Mouse (Mus musculus): ENCODE measurements at regions not wholly inside any gene's neighbourhood (a gene's known extent, or its start where the extent isn't known, plus 50 kb on each side); places are given as distances from the start of the nearest gene placed in this dataset.

DNA sequence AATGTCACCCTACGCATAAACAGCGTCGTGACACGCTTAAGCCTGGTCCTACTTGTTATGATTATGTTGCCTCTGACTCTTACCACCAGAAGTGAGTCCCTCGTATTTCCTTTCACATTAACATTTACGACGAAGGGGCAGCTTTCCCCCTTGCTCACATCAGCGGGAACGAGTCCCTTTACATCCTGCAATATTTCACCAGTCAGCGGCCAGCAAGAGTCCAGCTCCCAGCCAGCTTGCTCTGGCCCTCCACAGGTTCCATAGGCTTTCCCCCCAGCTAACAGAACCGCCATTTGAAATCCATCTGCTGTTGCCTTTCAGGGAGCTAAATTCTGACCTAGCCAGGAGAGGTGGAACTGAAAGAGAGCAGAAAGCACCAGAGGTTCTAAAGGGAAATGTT lies 342.5 kb downstream of the Lmo4 start:
- peak; percentile 19; the same call in 1 of the 2 replicates for ATAC-seq (ENCODE audit: low read depth)
- H3K4me1 ChIP-seq (ENCODE audit: control insufficient read depth, insufficient read depth, low read length) = no peaks in the 10 kb centered on the region
- WGBS = 45% methylated on average over 11 of the region's 11 CpGs
- no peak overlapping the region for H3K4me3 ChIP-seq (ENCODE audit: low read depth, low read length)
- H3K9me3 ChIP-seq (ENCODE audit: control insufficient read depth, low read length) = no peaks in the 10 kb centered on the region
- no peak overlapping the region for H3K9ac ChIP-seq (replicated peaks; ENCODE audit: low read depth, low read length)
- H3K27ac ChIP-seq (ENCODE audit: low read depth, low read length) = no peak overlapping the region; the same call in 1 of the 2 replicates
- no peak overlapping the region for H3K4me2 ChIP-seq (ENCODE audit: low read depth, low read length)
- no peaks in the 10 kb centered on the region for H3K36me3 ChIP-seq (ENCODE audit: control insufficient read depth, insufficient read depth, low read length)
- no peaks in the 10 kb centered on the region for H3K27me3 ChIP-seq (ENCODE audit: control insufficient read depth, insufficient read depth, low read length)

DNA sequence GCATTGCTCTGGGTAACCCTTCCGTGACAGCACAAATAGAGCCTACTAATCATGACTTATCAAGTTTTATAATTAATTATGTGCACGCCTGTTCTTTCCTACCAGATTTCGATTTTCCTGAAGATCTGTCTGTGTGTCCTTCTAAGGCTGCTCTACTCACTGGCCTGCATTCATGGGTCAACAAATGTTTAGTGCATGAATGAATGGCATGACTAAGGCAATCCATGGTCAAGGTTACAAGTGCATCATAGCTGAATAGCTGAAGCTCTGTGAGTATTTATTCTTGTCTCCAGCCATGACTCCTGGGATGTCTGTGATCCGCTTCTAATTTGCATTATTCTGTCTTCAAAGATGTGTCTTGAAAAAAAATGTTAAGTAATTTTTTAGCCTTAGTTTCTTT lies 343.2 kb downstream of the Lmo4 start:
- Histone ChIP-seq H3K9me3 (ENCODE audit: control insufficient read depth, low read length) (no peaks in the 10 kb centered on the region), H3K4me3 (ENCODE audit: low read depth, low read length) (no peak overlapping the region), H3K9ac (replicated peaks; ENCODE audit: low read depth, low read length) (no peak overlapping the region), H3K4me1 (ENCODE audit: control insufficient read depth, insufficient read depth, low read length) (no peaks in the 10 kb centered on the region), H3K27ac (ENCODE audit: low read depth, low read length) (no peak overlapping the region), H3K27me3 (ENCODE audit: control insufficient read depth, insufficient read depth, low read length) (no peaks in the 10 kb centered on the region), H3K36me3 (ENCODE audit: control insufficient read depth, insufficient read depth, low read length) (no peaks in the 10 kb centered on the region), H3K4me2 (ENCODE audit: low read depth, low read length) (no peak overlapping the region)
- 76% methylated on average over 4 of the region's 4 CpGs for WGBS
- ATAC-seq (ENCODE audit: low read depth) = no peak

DNA sequence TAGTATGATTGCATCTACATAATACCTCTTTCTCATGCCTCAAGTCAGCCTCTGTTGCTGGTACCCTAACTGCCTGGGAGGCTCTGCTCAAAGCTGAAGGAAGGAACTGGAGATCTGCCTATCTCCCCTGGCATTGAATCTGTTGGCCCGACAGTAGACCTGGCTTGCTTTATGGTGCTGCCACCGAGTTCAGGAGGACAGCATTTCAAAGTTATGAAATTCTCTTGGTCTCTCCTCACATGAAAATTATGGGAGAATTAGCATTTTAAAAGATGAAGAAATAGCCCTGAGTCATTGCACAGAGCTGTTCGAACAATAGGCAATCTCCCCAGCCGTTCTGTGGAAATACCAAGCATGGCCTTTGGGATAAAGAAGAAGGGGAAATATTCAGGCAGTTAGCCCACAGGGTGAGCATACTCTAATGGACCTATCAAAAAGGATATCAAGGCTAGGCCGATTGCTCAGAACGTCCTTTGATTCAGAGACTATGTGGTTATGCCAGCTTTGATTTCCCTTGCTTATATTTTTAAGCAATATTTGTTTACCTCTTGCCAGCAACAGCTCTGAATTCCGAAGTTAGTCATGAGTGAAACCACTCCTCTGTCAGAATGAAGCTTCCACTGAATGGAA lies 369.3 kb downstream of the Lmo4 start:
- Histone ChIP-seq H3K4me3 (ENCODE audit: low read depth, low read length) (no peak overlapping the region), H3K4me1 (ENCODE audit: control insufficient read depth, insufficient read depth, low read length) (no peaks in the 10 kb centered on the region), H3K27me3 (ENCODE audit: control insufficient read depth, insufficient read depth, low read length) (no peaks in the 10 kb centered on the region), H3K4me2 (ENCODE audit: low read depth, low read length) (no peak overlapping the region), H3K9me3 (ENCODE audit: control insufficient read depth, low read length) (no peaks in the 10 kb centered on the region), H3K36me3 (ENCODE audit: control insufficient read depth, insufficient read depth, low read length) (no peaks in the 10 kb centered on the region), H3K27ac (ENCODE audit: low read depth, low read length) (no peak overlapping the region), H3K9ac (replicated peaks; ENCODE audit: low read depth, low read length) (no peak overlapping the region)
- ATAC-seq (ENCODE audit: low read depth) = no peak
- WGBS = 89% methylated on average over 7 of the region's 7 CpGs

DNA sequence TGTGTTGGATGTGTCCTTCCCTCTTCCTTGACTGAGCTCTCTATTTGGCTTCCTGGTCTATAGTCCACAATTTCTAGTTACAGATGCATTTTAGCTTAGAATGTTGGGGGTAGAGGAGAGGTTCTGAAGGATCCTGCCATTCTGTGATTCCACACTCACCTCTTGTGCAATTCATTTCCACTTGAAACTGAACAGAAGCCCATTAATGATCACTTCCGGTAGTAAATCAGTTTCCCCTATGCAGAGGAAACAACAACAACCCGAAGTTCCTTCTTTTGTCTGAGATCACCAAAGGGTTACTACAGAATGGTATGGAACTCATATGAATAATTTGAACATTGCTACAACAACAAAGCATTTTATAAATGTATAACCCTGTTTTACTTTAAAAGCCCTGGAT lies 370.3 kb downstream of the Lmo4 start:
- Histone ChIP-seq H3K27me3 (ENCODE audit: control insufficient read depth, insufficient read depth, low read length) (no peaks in the 10 kb centered on the region), H3K9ac (replicated peaks; ENCODE audit: low read depth, low read length) (no peak overlapping the region), H3K4me2 (ENCODE audit: low read depth, low read length) (no peak overlapping the region), H3K27ac (ENCODE audit: low read depth, low read length) (no peak overlapping the region), H3K4me3 (ENCODE audit: low read depth, low read length) (no peak overlapping the region), H3K9me3 (ENCODE audit: control insufficient read depth, low read length) (no peaks in the 10 kb centered on the region), H3K36me3 (ENCODE audit: control insufficient read depth, insufficient read depth, low read length) (no peaks in the 10 kb centered on the region), H3K4me1 (ENCODE audit: control insufficient read depth, insufficient read depth, low read length) (no peaks in the 10 kb centered on the region)
- WGBS = 69% methylated on average over 2 of the region's 2 CpGs
- ATAC-seq (ENCODE audit: low read depth) = no peak

DNA sequence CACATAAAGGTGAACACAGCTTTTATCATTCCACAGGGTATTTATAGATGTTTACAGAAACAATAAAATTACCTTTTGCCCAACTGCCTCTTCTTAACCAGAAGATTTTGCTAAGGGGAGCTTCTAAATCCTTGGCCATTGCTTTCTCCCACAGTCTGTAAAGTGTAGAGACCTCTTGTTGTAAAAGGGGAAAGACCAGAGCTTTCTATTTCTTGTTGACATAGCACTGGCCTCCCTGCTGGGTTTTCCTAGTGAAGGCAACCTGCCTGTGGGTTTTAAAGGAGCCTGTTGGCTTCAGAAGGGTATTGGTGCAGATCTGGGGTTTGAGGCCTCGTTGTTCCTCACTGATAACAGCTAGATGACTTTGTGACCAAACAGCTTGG lies 381.6 kb downstream of the Lmo4 start:
- WGBS = 21% methylated on average over 1 of the region's 1 CpGs

DNA sequence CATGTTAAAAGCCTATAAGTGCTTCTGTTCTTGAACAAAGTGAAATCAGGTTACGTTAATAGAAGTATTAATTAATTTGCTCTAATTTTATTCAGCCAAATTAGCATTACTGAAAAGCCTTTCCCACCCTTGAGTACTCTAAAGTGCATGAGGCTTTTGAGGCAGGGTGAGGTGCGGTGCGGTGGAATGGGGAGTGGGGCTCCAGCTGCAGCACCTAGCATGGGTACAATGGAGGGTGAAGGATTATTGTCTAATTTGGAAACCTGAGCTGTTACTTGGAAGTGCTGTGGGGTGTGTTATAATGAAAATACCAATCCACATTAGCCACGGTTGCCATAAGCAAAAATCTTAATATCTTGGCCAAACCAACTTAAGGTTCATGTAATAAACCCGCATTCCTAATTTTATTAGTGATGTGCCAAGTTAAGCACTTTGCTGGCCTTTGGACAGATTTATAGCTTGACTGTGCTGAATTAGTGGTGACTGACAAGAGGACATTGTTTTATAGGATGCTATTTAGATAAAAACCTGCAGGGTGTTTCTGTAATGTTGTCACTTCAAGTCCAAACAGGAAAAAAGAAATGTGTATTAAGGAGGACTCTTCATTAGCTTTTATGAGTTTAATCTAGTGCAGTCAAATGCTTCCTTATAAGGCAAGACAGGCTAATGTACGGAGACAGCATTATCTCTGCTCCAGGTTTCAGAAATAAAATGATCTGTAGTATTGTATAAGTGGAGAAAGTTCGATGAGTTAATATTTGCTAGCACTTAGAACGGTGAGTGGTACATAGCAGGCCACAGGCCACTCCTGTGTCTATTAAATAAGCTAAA lies 382.2 kb downstream of the Lmo4 start:
- H3K4me1 ChIP-seq (ENCODE audit: control insufficient read depth, insufficient read depth, low read length) = no peaks in the 10 kb centered on the region
- no peak for ATAC-seq (ENCODE audit: low read depth)

More for the DNA sequence above, 381.6 kb downstream of the Lmo4 start:
- Histone ChIP-seq H3K4me1 (ENCODE audit: control insufficient read depth, insufficient read depth, low read length) (no peaks in the 10 kb centered on the region), H3K9ac (replicated peaks; ENCODE audit: low read depth, low read length) (no peak overlapping the region), H3K4me3 (ENCODE audit: low read depth, low read length) (no peak overlapping the region), H3K4me2 (ENCODE audit: low read depth, low read length) (no peak overlapping the region), H3K36me3 (ENCODE audit: control insufficient read depth, insufficient read depth, low read length) (no peaks in the 10 kb centered on the region), H3K27me3 (ENCODE audit: control insufficient read depth, insufficient read depth, low read length) (no peaks in the 10 kb centered on the region), H3K27ac (ENCODE audit: low read depth, low read length) (no peak overlapping the region), H3K9me3 (ENCODE audit: control insufficient read depth, low read length) (no peaks in the 10 kb centered on the region)
- no peak for ATAC-seq (ENCODE audit: low read depth)

DNA sequence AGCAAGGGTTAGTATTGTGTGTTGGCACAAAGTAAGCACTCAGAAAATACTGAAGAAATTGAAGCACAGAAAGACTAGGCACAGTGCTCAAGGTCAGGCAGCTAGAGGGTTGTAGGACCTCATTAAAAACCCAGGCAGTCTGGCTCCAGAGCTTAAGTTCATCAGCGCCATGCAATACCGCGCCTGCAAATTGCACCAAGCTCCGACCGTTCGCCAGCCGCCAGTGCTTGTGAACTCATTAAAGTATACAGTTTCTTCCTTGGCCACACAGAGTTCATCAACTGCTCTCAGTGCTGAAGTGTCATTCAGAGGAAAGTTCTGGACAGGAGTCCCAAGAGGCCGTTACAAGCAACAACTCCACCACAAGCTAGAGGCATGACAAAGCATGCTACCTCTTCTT lies 397.5 kb downstream of the Lmo4 start:
- ATAC-seq (ENCODE audit: low read depth) = no peak

More for the DNA sequence above, 382.2 kb downstream of the Lmo4 start:
- H3K9ac ChIP-seq (replicated peaks; ENCODE audit: low read depth, low read length) = no peak overlapping the region
- no peaks in the 10 kb centered on the region for H3K36me3 ChIP-seq (ENCODE audit: control insufficient read depth, insufficient read depth, low read length)
- no peak overlapping the region for H3K27ac ChIP-seq (ENCODE audit: low read depth, low read length)
- H3K9me3 ChIP-seq (ENCODE audit: control insufficient read depth, low read length) = no peaks in the 10 kb centered on the region
- no peak overlapping the region for H3K4me2 ChIP-seq (ENCODE audit: low read depth, low read length)
- H3K4me3 ChIP-seq (ENCODE audit: low read depth, low read length) = no peak overlapping the region
- 59% methylated on average over 8 of the region's 8 CpGs for WGBS
- H3K27me3 ChIP-seq (ENCODE audit: control insufficient read depth, insufficient read depth, low read length) = no peaks in the 10 kb centered on the region

DNA sequence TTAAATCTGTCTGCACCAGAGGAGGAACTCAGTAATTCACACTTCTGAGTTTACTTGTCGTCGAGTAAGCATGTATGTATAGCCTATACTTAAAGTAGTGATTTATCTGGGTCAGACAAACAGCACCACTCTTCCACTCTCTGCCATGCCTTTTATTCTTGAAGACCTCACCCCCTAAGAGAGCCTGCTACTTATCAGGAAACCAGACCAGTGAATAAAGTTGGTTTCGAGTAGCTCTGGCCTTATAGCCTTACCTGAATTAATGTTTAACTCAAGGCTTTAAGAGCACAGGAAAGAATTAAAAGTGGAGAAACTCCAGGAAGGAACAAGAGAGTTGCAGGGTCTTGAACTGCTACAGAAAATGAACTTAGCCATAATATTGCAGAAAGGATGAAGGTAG lies 398.1 kb downstream of the Lmo4 start:
- H3K27me3 ChIP-seq (ENCODE audit: control insufficient read depth, insufficient read depth, low read length) = no peaks in the 10 kb centered on the region
- H3K9me3 ChIP-seq (ENCODE audit: control insufficient read depth, low read length) = no peaks in the 10 kb centered on the region; the same call in 1 of the 2 replicates
- H3K27ac ChIP-seq (ENCODE audit: low read depth, low read length) = no peak overlapping the region
- no peak overlapping the region for H3K4me3 ChIP-seq (ENCODE audit: low read depth, low read length)
- no peak for ATAC-seq (ENCODE audit: low read depth)
- no peaks in the 10 kb centered on the region for H3K36me3 ChIP-seq (ENCODE audit: control insufficient read depth, insufficient read depth, low read length)
- H3K4me2 ChIP-seq (ENCODE audit: low read depth, low read length) = no peak overlapping the region
- no peak overlapping the region for H3K9ac ChIP-seq (replicated peaks; ENCODE audit: low read depth, low read length)
- WGBS = 76% methylated on average over 3 of the region's 3 CpGs
- H3K4me1 ChIP-seq (ENCODE audit: control insufficient read depth, insufficient read depth, low read length) = no peaks in the 10 kb centered on the region

More for the DNA sequence above, 397.5 kb downstream of the Lmo4 start:
- no peaks in the 10 kb centered on the region for H3K4me1 ChIP-seq (ENCODE audit: control insufficient read depth, insufficient read depth, low read length)
- 86% methylated on average over 8 of the region's 8 CpGs for WGBS
- H3K27ac ChIP-seq (ENCODE audit: low read depth, low read length) = no peak overlapping the region
- H3K9ac ChIP-seq (replicated peaks; ENCODE audit: low read depth, low read length) = no peak overlapping the region
- no peak overlapping the region for H3K4me3 ChIP-seq (ENCODE audit: low read depth, low read length)
- H3K9me3 ChIP-seq (ENCODE audit: control insufficient read depth, low read length) = no peaks in the 10 kb centered on the region; the same call in 1 of the 2 replicates
- H3K36me3 ChIP-seq (ENCODE audit: control insufficient read depth, insufficient read depth, low read length) = no peaks in the 10 kb centered on the region
- no peak overlapping the region for H3K4me2 ChIP-seq (ENCODE audit: low read depth, low read length)
- H3K27me3 ChIP-seq (ENCODE audit: control insufficient read depth, insufficient read depth, low read length) = no peaks in the 10 kb centered on the region

DNA sequence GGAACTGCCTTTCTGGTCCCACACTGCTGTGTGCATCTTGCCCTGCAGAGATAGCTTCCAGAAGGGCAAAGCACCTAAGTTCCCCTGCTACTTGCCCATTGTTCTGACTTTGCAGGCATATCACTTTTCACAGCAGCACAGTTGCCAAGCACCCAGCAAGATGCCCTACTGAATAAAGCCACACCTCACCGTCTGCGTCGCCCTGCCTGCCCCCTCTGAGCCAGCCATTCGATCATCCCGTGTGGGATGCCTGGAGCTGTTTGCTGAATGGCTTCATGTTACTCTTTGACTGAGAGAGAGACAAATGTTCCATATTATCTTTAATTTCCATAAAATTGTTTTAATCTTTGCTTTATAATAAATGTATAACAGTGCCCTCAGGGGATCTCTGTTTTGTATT lies 407.2 kb downstream of the Lmo4 start:
- WGBS = 37% methylated on average over 5 of the region's 5 CpGs
- H3K4me3 ChIP-seq (ENCODE audit: low read depth, low read length) = no peak overlapping the region
- H3K36me3 ChIP-seq (ENCODE audit: control insufficient read depth, insufficient read depth, low read length) = no peaks in the 10 kb centered on the region
- H3K4me2 ChIP-seq (ENCODE audit: low read depth, low read length) = no peak overlapping the region
- H3K9me3 ChIP-seq (ENCODE audit: control insufficient read depth, low read length) = no peaks in the 10 kb centered on the region
- H3K27ac ChIP-seq (ENCODE audit: low read depth, low read length) = no peak overlapping the region
- ATAC-seq (ENCODE audit: low read depth) = no peak
- no peaks in the 10 kb centered on the region for H3K4me1 ChIP-seq (ENCODE audit: control insufficient read depth, insufficient read depth, low read length)
- H3K27me3 ChIP-seq (ENCODE audit: control insufficient read depth, insufficient read depth, low read length) = no peaks in the 10 kb centered on the region
- H3K9ac ChIP-seq (replicated peaks; ENCODE audit: low read depth, low read length) = no peak overlapping the region

Data from neural tube, embryonic 14.5 days (tissue).